ENCODE assay signal across 32 mouse cellular contexts in the genomic region with DNA sequence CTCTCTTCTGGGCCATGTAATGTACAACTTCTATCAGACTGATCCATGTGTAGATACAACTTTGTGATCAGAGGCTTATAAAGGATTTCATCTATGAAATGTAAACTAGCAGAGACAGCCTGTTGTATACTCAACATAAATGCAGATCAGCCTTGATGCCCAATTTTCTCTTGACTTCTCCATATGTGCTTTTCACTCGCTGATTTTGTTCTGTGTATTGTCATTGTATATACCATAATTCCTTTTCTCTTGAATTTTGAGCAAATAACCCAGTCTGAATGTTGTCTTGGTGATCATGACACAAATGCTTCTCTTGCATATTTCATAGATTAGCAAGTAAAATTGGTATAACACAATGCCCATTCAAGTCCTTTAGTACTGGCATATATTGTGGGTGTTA.
"Had no signal": no experiment of that assay in that cellular context is flagged by ENCODE, and none has a peak within 500 bp of the region (broad histone marks: within the 10 kb centered on the region; RNA-seq: fewer than 3 reads in every experiment).

No protein-coding gene starts in this region.

- H3K4me3 ChIP-seq: limb, embryonic 10.5 days; limb, embryonic 12.5 days; limb, embryonic 13.5 days; limb, embryonic 15.5 days; liver, embryonic 12.5 days; liver, embryonic 13.5 days; liver, embryonic 15.5 days; lung, embryonic 15.5 days; megakaryocyte, embryonic 14.5 days; midbrain, embryonic 10.5 days; midbrain, embryonic 12.5 days; midbrain, embryonic 13.5 days; midbrain, embryonic 15.5 days; myocyte; neural tube, embryonic 12.5 days had no signal

- H3K27me3 ChIP-seq: limb, embryonic 12.5 days; limb, embryonic 13.5 days; limb, embryonic 15.5 days; liver, embryonic 12.5 days; liver, embryonic 13.5 days; liver, embryonic 15.5 days; lung, embryonic 15.5 days; megakaryocyte, embryonic 14.5 days; midbrain, embryonic 12.5 days; midbrain, embryonic 13.5 days; midbrain, embryonic 15.5 days; neural tube, embryonic 12.5 days had no signal

- H3K4me2 ChIP-seq: limb, embryonic 12.5 days; limb, embryonic 13.5 days; limb, embryonic 15.5 days; liver, embryonic 11.5 days; liver, embryonic 12.5 days; liver, embryonic 13.5 days; liver, embryonic 15.5 days; lung, embryonic 14.5 days; lung, embryonic 15.5 days; midbrain, embryonic 11.5 days; midbrain, embryonic 12.5 days; midbrain, embryonic 13.5 days; midbrain, embryonic 15.5 days; neural tube, embryonic 12.5 days had no signal

- H3K27ac ChIP-seq: limb, embryonic 10.5 days; limb, embryonic 12.5 days; limb, embryonic 13.5 days; limb, embryonic 15.5 days; liver, embryonic 12.5 days; liver, embryonic 13.5 days; liver, embryonic 14.5 days; liver, embryonic 15.5 days; lung, embryonic 15.5 days; macrophage; midbrain, embryonic 10.5 days; midbrain, embryonic 12.5 days; midbrain, embryonic 13.5 days; midbrain, embryonic 15.5 days; neural tube, embryonic 12.5 days had no signal

- H3K9ac ChIP-seq: limb, embryonic 12.5 days; limb, embryonic 13.5 days; limb, embryonic 15.5 days; liver, embryonic 12.5 days; liver, embryonic 13.5 days; liver, embryonic 14.5 days; liver, embryonic 15.5 days; liver, postnatal 0 days; lung, embryonic 14.5 days; lung, embryonic 15.5 days; midbrain, embryonic 12.5 days; midbrain, embryonic 13.5 days; midbrain, embryonic 15.5 days; neural tube, embryonic 12.5 days had no signal

- H3K36me3 ChIP-seq: limb, embryonic 10.5 days; limb, embryonic 12.5 days; limb, embryonic 13.5 days; limb, embryonic 15.5 days; liver, embryonic 12.5 days; liver, embryonic 13.5 days; liver, embryonic 15.5 days; lung, embryonic 15.5 days; midbrain, embryonic 10.5 days; midbrain, embryonic 12.5 days; midbrain, embryonic 13.5 days; midbrain, embryonic 15.5 days; neural tube, embryonic 12.5 days had no signal

- H3K4me1 ChIP-seq: limb, embryonic 10.5 days; limb, embryonic 12.5 days; limb, embryonic 13.5 days; limb, embryonic 15.5 days; liver, embryonic 12.5 days; liver, embryonic 13.5 days; liver, embryonic 15.5 days; lung, embryonic 15.5 days; megakaryocyte, embryonic 14.5 days; midbrain, embryonic 10.5 days; midbrain, embryonic 12.5 days; midbrain, embryonic 13.5 days; midbrain, embryonic 15.5 days; neural tube, embryonic 12.5 days had no signal

- H3K9me3 ChIP-seq: limb, embryonic 15.5 days; liver, embryonic 12.5 days; liver, embryonic 13.5 days; liver, embryonic 15.5 days; lung, embryonic 15.5 days; midbrain, embryonic 15.5 days; neural tube, embryonic 12.5 days had no signal

- ATAC-seq: liver, embryonic 12.5 days; liver, postnatal 0 days; lung, postnatal 0 days; midbrain, embryonic 13.5 days; midbrain, embryonic 15.5 days; midbrain, embryonic 16.5 days had no signal

- DNase-seq: left cerebral cortex, postnatal 4 days; liver; liver, embryonic 13.5 days; liver, postnatal 0 days; lung, adult 18-20 months; lung, adult 2 months; lung, embryonic 14.5 days; lung, postnatal 10 days; lung, postnatal 14 days; lung, postnatal 36 days; lung, postnatal 4 days; midbrain, embryonic 14.5 days had no signal
